Mouse (Mus musculus) heart, postnatal 0 days (tissue): ENCODE measurements around the gene Fam120a. TPM values are rescaled to one million over a fixed set of nuclear protein-coding genes. Genes with fewer than 3 reads are reported as not detected.

ENCODE experiments used
- ATAC-seq: fragments of 200-750 bp; cut with Nextera tagmentation; 2 replicates; pipeline ENCODE4 v1.8.0; 2017; ENCODE audit warnings: low read depth, moderate number of reproducible peaks, moderate library complexity; ENCODE audit not compliant: insufficient read depth
- DNase-seq: peaks from one replicate; pipeline ENCODE4 v3.0.0-alpha.2; 2016; ENCODE audit warnings: low spot score
- H3K27ac ChIP-seq: fragments of 300-500 bp; sonication (generic); 2 replicates; pipeline ENCODE4 v1.5.1; 2014; ENCODE audit warnings: low read depth, mild to moderate bottlenecking
- H3K27me3 ChIP-seq: fragments of 300-500 bp; sonication (generic); 2 replicates; pipeline ENCODE4 v1.6.1; 2014; ENCODE audit warnings: low read length, mixed read lengths; ENCODE audit not compliant: control insufficient read depth, insufficient read depth
- H3K36me3 ChIP-seq: fragments of 300-500 bp; sonication (generic); replicated peaks from 2 replicates; pipeline ENCODE4 v1.6.1; 2014; ENCODE audit warnings: low read length, mixed read lengths; ENCODE audit not compliant: control insufficient read depth, insufficient read depth
- H3K4me1 ChIP-seq: fragments of 300-500 bp; sonication (generic); 2 replicates; pipeline ENCODE4 v1.6.1; 2014; ENCODE audit warnings: antibody characterized with exemption; ENCODE audit not compliant: control insufficient read depth, insufficient read depth
- H3K4me2 ChIP-seq: fragments of 300-500 bp; sonication (generic); 2 replicates; pipeline ENCODE4 v1.6.1; 2014; ENCODE audit warnings: low read depth, mild to moderate bottlenecking, low read length, moderate library complexity
- H3K4me3 ChIP-seq: fragments of 300-500 bp; sonication (generic); 2 replicates; pipeline ENCODE4 v1.5.1; 2014; ENCODE audit warnings: low read depth, low read length
- H3K9ac ChIP-seq: fragments of 300-500 bp; sonication (generic); replicated peaks from 2 replicates; pipeline ENCODE4 v1.6.1; 2014; ENCODE audit warnings: low read depth, low read length, mixed read lengths
- H3K9me3 ChIP-seq: fragments of 300-500 bp; sonication (generic); replicated peaks from 2 replicates; pipeline ENCODE4 v1.6.1; 2016; ENCODE audit warnings: low read length; ENCODE audit not compliant: control insufficient read depth
- CTCF ChIP-seq: IDR thresholded peaks from 2 replicates; pipeline ENCODE4 v1.5.1; 2016; ENCODE audit warnings: antibody characterized with exemption, control low read depth, low read depth
- EP300 ChIP-seq: IDR thresholded peaks from 2 replicates; pipeline ENCODE4 v1.6.1; 2016; ENCODE audit warnings: antibody characterized with exemption, low read depth
- WGBS: fragments of 180-500 bp; shearing (Covaris S2); extraction: QIAGEN DNeasy Blood & Tissue Kit; methylation state at CpG from one replicate; pipeline ENCODE4 v1.1.7; 2014; 5-methylcytosine and 5-hydroxymethylcytosine counted together
- polyA plus RNA-seq: library from polyadenylated mRNA; unstranded; fragments of >200 nt; fragmentation: Nextera tagmentation; extraction: Ambion mirVana; gene quantifications from 2 replicates; pipeline ENCODE4 v1.2.1, GENCODE M21; 2015
- total RNA-seq: library from RNA; depleted of rRNA; stranded (reverse); fragments of >200 nt; gene quantifications from 2 replicates; pipeline ENCODE4 v1.2.3, GENCODE M21; 2014; ENCODE audit warnings: low replicate concordance

The Fam120a gene
- total and polyA plus RNA-seq, 2 experiments from 2014 or later = 13.4 to 112 TPM

DNA sequence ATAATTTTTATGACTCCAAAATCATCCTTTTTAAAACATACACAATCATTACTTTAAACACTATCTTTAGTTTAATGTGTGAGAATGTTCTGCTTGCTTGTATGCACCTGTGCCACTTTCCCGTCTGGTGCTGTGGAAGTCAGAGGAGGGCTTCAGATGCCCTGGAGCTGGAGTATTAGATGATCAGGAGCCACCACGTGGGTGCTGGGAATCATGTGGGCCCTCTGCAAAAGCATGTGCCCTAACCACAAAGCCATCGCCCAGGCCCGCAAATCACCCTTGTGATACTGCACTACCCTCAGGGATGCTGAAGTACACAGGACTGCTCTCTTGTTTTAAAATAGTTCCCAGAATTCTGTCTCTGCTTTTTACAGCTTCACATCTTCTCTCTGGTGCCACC lies 3.0 kb downstream of the Fam120a start:
- TF ChIP-seq CTCF (no peak), EP300 (no peak)
- H3K4me1 ChIP-seq = peaks cover 21% of the 10 kb centered on the region
- peak overlapping the region; percentile 99 for H3K27ac ChIP-seq
- peak overlapping the region; percentile 91 for H3K4me2 ChIP-seq
- H3K9ac ChIP-seq = no peak overlapping the region
- no peaks in the 10 kb centered on the region for H3K9me3 ChIP-seq
- H3K4me3 ChIP-seq = peak overlapping the region; percentile 91; the same call in 1 of the 2 replicates
- WGBS = 53% methylated on average over 4 of the region's 4 CpGs
- peaks cover 4% of the 10 kb centered on the region; the same call in 1 of the 2 replicates for H3K36me3 ChIP-seq
- H3K27me3 ChIP-seq = no peaks in the 10 kb centered on the region
- ATAC-seq (no peak), DNase-seq (no peak)

DNA sequence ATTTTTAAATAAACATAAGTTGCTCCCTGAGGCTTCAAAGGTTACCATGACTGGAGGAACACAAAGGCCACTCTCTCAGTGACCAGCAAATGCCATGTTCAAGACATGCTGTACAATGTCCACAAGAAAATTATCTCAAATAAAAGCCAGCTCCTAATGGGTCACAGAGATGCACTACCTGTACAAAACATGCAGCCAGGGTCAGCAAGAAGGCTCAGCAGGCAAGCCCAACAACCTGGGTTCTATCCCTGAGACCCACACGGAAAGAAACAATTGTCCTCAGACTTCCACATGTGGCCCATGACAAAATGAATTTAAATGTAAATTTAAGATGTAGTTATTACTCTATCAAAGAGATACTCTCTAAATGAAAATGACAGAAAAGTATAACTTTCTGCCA lies 4.7 kb downstream of the Fam120a start:
- no peak for ATAC-seq
- Histone ChIP-seq H3K4me3 (no peak overlapping the region), H3K36me3 (peaks cover 4% of the 10 kb centered on the region; the same call in 1 of the 2 replicates), H3K27ac (no peak overlapping the region), H3K27me3 (no peaks in the 10 kb centered on the region), H3K4me2 (no peak overlapping the region), H3K9me3 (no peaks in the 10 kb centered on the region), H3K9ac (no peak overlapping the region), H3K4me1 (peaks cover 21% of the 10 kb centered on the region)
- 82% methylated on average over 1 of the region's 1 CpGs for WGBS
- TF ChIP-seq EP300 (no peak), CTCF (no peak)
- DNase-seq = no peak

DNA sequence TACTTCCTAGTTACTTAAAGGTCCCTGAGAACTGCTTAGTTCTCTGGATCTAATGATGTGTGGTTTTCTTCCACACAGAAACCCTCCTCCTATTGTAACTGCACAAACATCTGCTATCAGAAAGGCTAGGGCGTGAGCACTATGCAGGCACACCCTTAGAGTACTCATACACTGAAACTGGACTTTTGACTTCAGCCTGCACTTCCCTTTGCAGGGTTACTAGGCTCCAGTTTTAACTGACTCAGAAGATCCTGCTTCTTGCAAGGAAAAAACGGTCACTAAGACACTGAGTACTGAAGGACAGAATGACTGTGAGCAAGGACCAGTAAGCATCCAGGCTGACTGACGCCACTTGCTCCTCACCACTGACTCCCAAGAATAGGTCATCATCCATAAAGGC lies 5.3 kb downstream of the Fam120a start:
- H3K4me1 ChIP-seq = peaks cover 21% of the 10 kb centered on the region
- H3K9me3 ChIP-seq = no peaks in the 10 kb centered on the region
- no peak overlapping the region for H3K9ac ChIP-seq
- DNase-seq (no peak), ATAC-seq (no peak)
- peaks cover 4% of the 10 kb centered on the region; the same call in 1 of the 2 replicates for H3K36me3 ChIP-seq
- no peak overlapping the region for H3K4me2 ChIP-seq
- no peak overlapping the region for H3K4me3 ChIP-seq
- no peak overlapping the region for H3K27ac ChIP-seq
- TF ChIP-seq CTCF (no peak), EP300 (no peak)
- H3K27me3 ChIP-seq = no peaks in the 10 kb centered on the region
- WGBS = 31% methylated on average over 3 of the region's 3 CpGs

DNA sequence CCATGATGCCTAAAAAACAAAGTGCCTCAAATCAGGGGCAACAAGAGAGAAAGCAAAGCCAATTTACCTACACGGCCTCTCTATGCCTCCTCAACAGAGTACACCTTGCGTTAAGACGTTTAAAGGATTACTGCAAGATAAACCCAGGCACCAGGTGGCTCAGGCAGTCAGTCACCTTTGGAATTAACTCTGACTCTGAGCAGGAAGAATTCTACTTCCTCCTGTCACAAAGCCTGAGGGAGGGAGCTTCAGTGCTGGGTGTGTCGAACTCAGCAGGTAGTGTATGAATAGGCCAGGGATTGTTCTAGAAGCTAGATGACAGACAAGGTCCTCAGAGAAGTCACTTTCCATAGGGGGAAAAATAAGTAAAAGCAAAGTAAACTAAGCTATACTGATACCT lies 9.2 kb downstream of the Fam120a start:
- DNase-seq = no peak
- H3K4me1 ChIP-seq = peaks cover 21% of the 10 kb centered on the region
- WGBS = 55% methylated on average over 4 of the region's 4 CpGs
- ATAC-seq = no peak
- H3K9me3 ChIP-seq = no peaks in the 10 kb centered on the region
- H3K36me3 ChIP-seq = no peaks in the 10 kb centered on the region
- H3K9ac ChIP-seq = no peak overlapping the region
- H3K27ac ChIP-seq = no peak overlapping the region
- TF ChIP-seq CTCF (no peak), EP300 (no peak)
- no peak overlapping the region for H3K4me2 ChIP-seq
- no peaks in the 10 kb centered on the region for H3K27me3 ChIP-seq
- no peak overlapping the region for H3K4me3 ChIP-seq

DNA sequence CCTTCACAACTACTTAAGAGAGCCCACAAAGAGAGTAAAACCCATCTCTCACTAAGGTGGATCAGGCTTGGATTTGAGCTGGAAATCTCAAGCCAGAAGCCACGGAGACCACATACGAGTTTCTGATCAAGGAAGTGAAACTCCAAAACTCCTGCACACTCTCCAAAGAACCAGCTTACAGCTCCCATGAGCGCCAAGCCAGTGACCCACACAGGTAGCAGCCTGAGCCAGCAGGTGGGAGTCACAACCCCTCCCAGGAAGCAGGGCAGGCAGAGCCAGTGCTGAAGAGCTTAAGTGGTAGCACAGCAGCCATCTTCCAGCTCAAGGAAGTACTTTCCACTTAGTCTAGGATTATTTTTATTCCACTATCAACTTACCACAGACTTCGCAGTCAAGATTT lies 13.0 kb downstream of the Fam120a start:
- Histone ChIP-seq H3K36me3 (no peaks in the 10 kb centered on the region), H3K9me3 (no peaks in the 10 kb centered on the region), H3K9ac (no peak overlapping the region), H3K27ac (no peak overlapping the region), H3K4me3 (no peak overlapping the region), H3K4me1 (peaks cover 4% of the 10 kb centered on the region), H3K27me3 (no peaks in the 10 kb centered on the region), H3K4me2 (no peak overlapping the region)
- no peak for TF ChIP-seq EP300
- no peak for TF ChIP-seq CTCF
- DNase-seq (no peak), ATAC-seq (no peak)
- 83% methylated on average over 4 of the region's 4 CpGs for WGBS

DNA sequence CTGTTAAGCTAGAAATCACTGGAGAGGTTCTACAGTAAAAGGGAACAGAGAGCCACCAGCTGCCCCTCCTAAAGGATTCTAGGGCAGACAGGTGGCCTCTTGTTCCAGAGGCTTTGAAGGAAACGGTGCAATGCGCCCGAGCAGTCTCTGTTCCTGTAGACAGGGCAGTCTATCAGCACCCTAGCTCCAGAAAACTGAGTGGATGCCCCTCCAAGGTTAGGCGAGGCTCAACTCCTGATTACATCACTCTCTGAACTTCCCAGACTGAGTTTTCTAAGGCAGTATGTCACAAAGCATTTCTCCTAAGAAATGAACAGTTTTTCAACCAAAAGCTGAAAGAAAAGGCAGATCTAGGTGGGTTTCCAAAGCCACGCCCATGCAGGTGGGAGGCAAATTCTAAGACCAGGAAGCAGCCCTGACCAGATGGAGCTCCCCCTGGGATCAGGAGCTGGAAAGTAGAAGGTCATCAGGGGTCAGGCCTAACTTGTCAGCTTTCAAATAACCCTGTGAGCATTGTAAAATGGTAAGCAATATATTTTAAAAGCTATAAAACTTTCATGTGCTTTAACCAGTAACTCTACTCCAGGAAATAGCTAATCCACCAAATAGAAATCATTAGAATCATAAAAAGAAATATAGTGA lies 17.1 kb downstream of the Fam120a start:
- Histone ChIP-seq H3K9me3 (no peaks in the 10 kb centered on the region), H3K9ac (no peak overlapping the region), H3K27me3 (no peaks in the 10 kb centered on the region), H3K4me1 (no peaks in the 10 kb centered on the region; the same call in 1 of the 2 replicates), H3K4me3 (no peak overlapping the region), H3K36me3 (peaks cover 26% of the 10 kb centered on the region), H3K27ac (no peak overlapping the region), H3K4me2 (no peak overlapping the region)
- ATAC-seq (no peak), DNase-seq (no peak)
- no peak for TF ChIP-seq EP300
- TF ChIP-seq CTCF = no peak
- WGBS = 38% methylated on average over 5 of the region's 5 CpGs
